Mouse (Mus musculus) subcutaneous adipose tissue, adult 2 months (tissue): ENCODE data around the gene Il3ra. TPM values are rescaled to one million over a fixed set of nuclear protein-coding genes. Genes with fewer than 3 reads are reported as not detected.

Experiments used
- polyA plus RNA-seq: library from polyadenylated mRNA; depleted of rRNA; stranded (reverse); fragments of >200 nt; gene quantifications from 2 replicates; pipeline ENCODE4 v1.2.3, GENCODE M21; 2012; ENCODE audit warnings: low replicate concordance; rRNA removed

Il3ra gene
- polyA plus RNA-seq, result 34.7 and 89.4 TPM in 2 replicates

GRCm38 (mm10) chr14:14345948-14346812 lies at the start of gene Il3ra:
Il3ra (plus strand) TSS chr14:14346275.

GRCm38 (mm10) chr14:14322528-14322927 lies 23.5 kb upstream of the Il3ra start, which contains the start of gene Olfr31:
Olfr31 (plus strand) TSS chr14:14322828.

GRCm38 (mm10) chr14:14400998-14401397 lies 54.9 kb downstream of the Il3ra start, which contains the start of gene Olfr721-ps1:
Olfr721-ps1 (plus strand) TSS chr14:14401298.

Other genes starting within 250 kb of the Il3ra start
- 31.5 and 43.6 TPM in 2 replicates for gene Psmd6, start 225.3 kb upstream of the Il3ra start, polyA plus RNA-seq
- not detected in 2 replicates for gene Olfr720, start 159.4 kb upstream of the Il3ra start, polyA plus RNA-seq
- gene Olfr31, start 23.4 kb upstream of the Il3ra start, polyA plus RNA-seq, result not detected in 2 replicates
- not detected in 2 replicates for gene Olfr721-ps1, start 55.0 kb downstream of the Il3ra start, polyA plus RNA-seq